Mouse (Mus musculus): Measurements from ENCODE around the gene Clstn2. TPM values are rescaled to one million over a fixed set of nuclear protein-coding genes. Genes with fewer than 3 reads are reported as not detected.

Gene Clstn2
- total RNA-seq, 2 experiments from 2014 or later, result 93.4 to 102 TPM

GRCm38 (mm10) chr9:97703901-97704503, 329.0 kb downstream of the Clstn2 start:
- intact Hi-C loops (cut with DNase I), result no loop called here

GRCm38 (mm10) chr9:97702989-97703388, 330.0 kb downstream of the Clstn2 start:
- no peak for DNase-seq (ENCODE audit: extremely low spot score in 1 of 2, low spot score in 2 of 2)
- intact Hi-C loops (cut with DNase I), result no loop called here

More at GRCm38 (mm10) chr9:97703901-97704503, 329.0 kb downstream of the Clstn2 start:
- DNase-seq (ENCODE audit: extremely low spot score in 1 of 2, low spot score in 2 of 2), result no peak

- intact Hi-C loops (cut with DNase I), result no loop called here
These were observed 333.0 kb downstream of the Clstn2 start for GRCm38 (mm10) chr9:97699983-97700382.

GRCm38 (mm10) chr9:97699020-97699419, 334.0 kb downstream of the Clstn2 start:
- intact Hi-C loops (cut with DNase I), result no loop called here
- DNase-seq (ENCODE audit: extremely low spot score in 1 of 2, low spot score in 2 of 2), result no peak

More at GRCm38 (mm10) chr9:97699983-97700382, 333.0 kb downstream of the Clstn2 start:
- no peak for DNase-seq (ENCODE audit: extremely low spot score in 1 of 2, low spot score in 2 of 2)

GRCm38 (mm10) chr9:97698071-97698470, 334.9 kb downstream of the Clstn2 start:
- no peak for DNase-seq (ENCODE audit: extremely low spot score in 1 of 2, low spot score in 2 of 2)
- intact Hi-C loops (cut with DNase I), result no loop called here

GRCm38 (mm10) chr9:97696655-97697235, 336.2 kb downstream of the Clstn2 start:
- intact Hi-C loops (cut with DNase I), result no loop called here
- no peak for DNase-seq (ENCODE audit: extremely low spot score in 1 of 2, low spot score in 2 of 2)

- intact Hi-C loops (cut with DNase I), result no loop called here
- DNase-seq (ENCODE audit: extremely low spot score in 1 of 2, low spot score in 2 of 2), result no peak
These were observed 337.7 kb downstream of the Clstn2 start for GRCm38 (mm10) chr9:97695278-97695677.

GRCm38 (mm10) chr9:97686826-97687425, 346.1 kb downstream of the Clstn2 start:
- DNase-seq (ENCODE audit: extremely low spot score in 1 of 2, low spot score in 2 of 2), result no peak
- intact Hi-C loops (cut with DNase I), result no loop called here

GRCm38 (mm10) chr9:97685664-97686063, 347.3 kb downstream of the Clstn2 start:
- no peak for DNase-seq (ENCODE audit: extremely low spot score in 1 of 2, low spot score in 2 of 2)
- intact Hi-C loops (cut with DNase I), result no loop called here

- DNase-seq (ENCODE audit: extremely low spot score in 1 of 2, low spot score in 2 of 2), result no peak
- intact Hi-C loops (cut with DNase I), result no loop called here
These were observed 353.1 kb downstream of the Clstn2 start for GRCm38 (mm10) chr9:97679878-97680277.

- no peak for DNase-seq (ENCODE audit: extremely low spot score in 1 of 2, low spot score in 2 of 2)
- intact Hi-C loops (cut with DNase I), result no loop called here
These were observed 353.9 kb downstream of the Clstn2 start for GRCm38 (mm10) chr9:97679106-97679505.

GRCm38 (mm10) chr9:97677075-97677474, 355.9 kb downstream of the Clstn2 start:
- intact Hi-C loops (cut with DNase I), result no loop called here
- no peak for DNase-seq (ENCODE audit: extremely low spot score in 1 of 2, low spot score in 2 of 2)

GRCm38 (mm10) chr9:97672681-97673080, 360.3 kb downstream of the Clstn2 start:
- intact Hi-C loops (cut with DNase I), result no loop called here
- no peak for DNase-seq (ENCODE audit: extremely low spot score in 1 of 2, low spot score in 2 of 2)

GRCm38 (mm10) chr9:97672224-97672623, 360.8 kb downstream of the Clstn2 start:
- intact Hi-C loops (cut with DNase I), result no loop called here
- DNase-seq (ENCODE audit: extremely low spot score in 1 of 2, low spot score in 2 of 2), result no peak

- DNase-seq (ENCODE audit: extremely low spot score in 1 of 2, low spot score in 2 of 2), result no peak
- intact Hi-C loops (cut with DNase I), result no loop called here
These were observed 362.3 kb downstream of the Clstn2 start for GRCm38 (mm10) chr9:97670666-97671065.

GRCm38 (mm10) chr9:97660989-97661388, 372.0 kb downstream of the Clstn2 start:
- intact Hi-C loops (cut with DNase I), result no loop called here
- DNase-seq (ENCODE audit: extremely low spot score in 1 of 2, low spot score in 2 of 2), result no peak

- intact Hi-C loops (cut with DNase I), result no loop called here
- DNase-seq (ENCODE audit: extremely low spot score in 1 of 2, low spot score in 2 of 2), result no peak
These were observed 374.2 kb downstream of the Clstn2 start for GRCm38 (mm10) chr9:97658736-97659135.

GRCm38 (mm10) chr9:97648409-97648808, 384.6 kb downstream of the Clstn2 start:
- intact Hi-C loops (cut with DNase I), result no loop called here
- DNase-seq (ENCODE audit: extremely low spot score in 1 of 2, low spot score in 2 of 2), result no peak

GRCm38 (mm10) chr9:97645746-97646145, 387.2 kb downstream of the Clstn2 start:
- intact Hi-C loops (cut with DNase I), result no loop called here
- DNase-seq (ENCODE audit: extremely low spot score in 1 of 2, low spot score in 2 of 2), result no peak

- no peak for DNase-seq (ENCODE audit: extremely low spot score in 1 of 2, low spot score in 2 of 2)
These were observed 390.6 kb downstream of the Clstn2 start for GRCm38 (mm10) chr9:97642396-97642795.

More at GRCm38 (mm10) chr9:97642396-97642795, 390.6 kb downstream of the Clstn2 start:
- intact Hi-C loops (cut with DNase I), result no loop called here

Measured in left cerebral cortex, postnatal 10 days (tissue).